Mouse (Mus musculus) ES-Bruce4 (cell line): ENCODE results near the gene Mroh8. TPM values are rescaled to one million over a fixed set of nuclear protein-coding genes. Genes with fewer than 3 reads are reported as not detected.
A peak's percentile ranks its signal among the peaks of the same experiment; 100 is the strongest.
"Not testable (repeated sequence)": the region's sequence is repeated elsewhere in the genome, so short reads cannot be mapped to it uniquely, and the experiment has no call there.

Source experiments
- H3K27ac ChIP-seq: 2 replicates; pipeline ENCODE4 v1.5.1; 2012; ENCODE audit warnings: low read length, inconsistent platforms; ENCODE audit not compliant: insufficient read depth
- H3K27me3 ChIP-seq: 2 replicates; pipeline ENCODE4 v1.6.1; 2012; ENCODE audit warnings: mild to moderate bottlenecking, low read length, inconsistent platforms; ENCODE audit not compliant: control insufficient read depth, poor library complexity, insufficient read depth, severe bottlenecking
- H3K36me3 ChIP-seq: 2 replicates; pipeline ENCODE4 v1.6.1; 2012; ENCODE audit warnings: inconsistent platforms, mild to moderate bottlenecking, low read length, moderate library complexity; ENCODE audit not compliant: control insufficient read depth, poor library complexity, insufficient read depth, severe bottlenecking
- H3K4me1 ChIP-seq: one replicate; pipeline ENCODE4 v1.8.1; 2011; ENCODE audit warnings: low read length; ENCODE audit not compliant: control insufficient read depth, insufficient read depth
- H3K4me3 ChIP-seq: 2 replicates; pipeline ENCODE4 v1.5.1; 2011; ENCODE audit warnings: low read depth, mild to moderate bottlenecking, low read length
- H3K9ac ChIP-seq: 2 replicates; pipeline ENCODE4 v1.6.1; 2012; ENCODE audit warnings: low read depth, mild to moderate bottlenecking, inconsistent platforms; ENCODE audit not compliant: poor library complexity, severe bottlenecking
- H3K9me3 ChIP-seq: replicated peaks from 2 replicates; pipeline ENCODE4 v1.6.1; 2012; ENCODE audit warnings: mild to moderate bottlenecking, low read length, inconsistent platforms; ENCODE audit not compliant: control insufficient read depth, poor library complexity, insufficient read depth, severe bottlenecking
- CTCF ChIP-seq: IDR thresholded peaks from one replicate; pipeline ENCODE4 v1.8.1; 2011; ENCODE audit warnings: low read depth, low read length
- EP300 ChIP-seq: IDR thresholded peaks from 2 replicates; pipeline ENCODE4 v1.6.1; 2011; ENCODE audit warnings: low read depth, low read length; ENCODE audit not compliant: insufficient read depth
- POLR2A ChIP-seq: IDR thresholded peaks from one replicate; pipeline ENCODE4 v1.8.1; 2011; ENCODE audit warnings: low read length; ENCODE audit not compliant: insufficient read depth
- polyA plus RNA-seq: library from polyadenylated mRNA; stranded (reverse); fragments of >200 nt; gene quantifications from 2 replicates; pipeline ENCODE4 v1.2.4, GENCODE M21; 2011; ENCODE audit warnings: low read depth; ENCODE audit not compliant: missing spikeins, insufficient read depth, insufficient read length

Mroh8 gene
- polyA plus RNA-seq, 1 experiment = 0.37 TPM

GRCm38 (mm10) chr2:157201081-157201830 is 78.1 kb downstream of the Mroh8 start:
- no peaks in the 10 kb centered on the region; the same call in 1 of the 2 replicates for H3K9me3 ChIP-seq
- no peaks in the 10 kb centered on the region for H3K27me3 ChIP-seq
- H3K4me3 ChIP-seq = no peak overlapping the region
- H3K27ac ChIP-seq = no peak overlapping the region
- no peak for TF ChIP-seq EP300
- TF ChIP-seq CTCF = no peak
- no peak for TF ChIP-seq POLR2A
- peaks cover 4% of the 10 kb centered on the region; the same call in 1 of the 2 replicates for H3K36me3 ChIP-seq
- peaks cover 1% of the 10 kb centered on the region for H3K4me1 ChIP-seq
- H3K9ac ChIP-seq = no peak overlapping the region

- H3K27ac ChIP-seq, H3K4me3 ChIP-seq, H3K36me3 ChIP-seq, H3K4me1 ChIP-seq, H3K9ac ChIP-seq, H3K9me3 ChIP-seq, H3K27me3 ChIP-seq: not testable (repeated sequence)
Observed at GRCm38 (mm10) chr2:157198405-157198804, 80.9 kb downstream of the Mroh8 start.

GRCm38 (mm10) chr2:157190651-157191050 is 88.7 kb downstream of the Mroh8 start:
- peaks cover 14% of the 10 kb centered on the region for H3K36me3 ChIP-seq
- TF ChIP-seq POLR2A (no peak), CTCF (no peak), EP300 (no peak)
- H3K4me1 ChIP-seq = no peaks in the 10 kb centered on the region
- H3K4me3 ChIP-seq = no peak overlapping the region
- no peak overlapping the region for H3K9ac ChIP-seq
- no peaks in the 10 kb centered on the region for H3K9me3 ChIP-seq
- H3K27me3 ChIP-seq = no peaks in the 10 kb centered on the region
- no peak overlapping the region for H3K27ac ChIP-seq

GRCm38 (mm10) chr2:157187223-157187622 is 92.1 kb downstream of the Mroh8 start:
- Histone ChIP-seq H3K27me3 (no peaks in the 10 kb centered on the region), H3K9me3 (no peaks in the 10 kb centered on the region), H3K27ac (no peak overlapping the region), H3K4me3 (no peak overlapping the region), H3K9ac (no peak overlapping the region), H3K4me1 (no peaks in the 10 kb centered on the region), H3K36me3 (peaks cover 9% of the 10 kb centered on the region)
- TF ChIP-seq EP300 (no peak), CTCF (no peak), POLR2A (no peak)

- no peaks in the 10 kb centered on the region for H3K9me3 ChIP-seq
- TF ChIP-seq EP300 = peak; percentile 96
- no peak for TF ChIP-seq POLR2A
- peaks cover 6% of the 10 kb centered on the region; the same call in 1 of the 2 replicates for H3K36me3 ChIP-seq
- H3K4me3 ChIP-seq = no peak overlapping the region
- no peak overlapping the region for H3K9ac ChIP-seq
- no peak overlapping the region for H3K27ac ChIP-seq
- no peaks in the 10 kb centered on the region for H3K27me3 ChIP-seq
- no peaks in the 10 kb centered on the region for H3K4me1 ChIP-seq
Observed at GRCm38 (mm10) chr2:157186504-157186903, 92.8 kb downstream of the Mroh8 start.

- no peak overlapping the region for H3K9ac ChIP-seq
- peaks cover 6% of the 10 kb centered on the region; the same call in 1 of the 2 replicates for H3K36me3 ChIP-seq
- no peak overlapping the region for H3K27ac ChIP-seq
- no peaks in the 10 kb centered on the region for H3K27me3 ChIP-seq
- H3K4me1 ChIP-seq = no peaks in the 10 kb centered on the region
- H3K9me3 ChIP-seq = no peaks in the 10 kb centered on the region
- H3K4me3 ChIP-seq = no peak overlapping the region
- TF ChIP-seq POLR2A (no peak), EP300 (no peak), CTCF (no peak)
Observed at GRCm38 (mm10) chr2:157185022-157185660, 94.2 kb downstream of the Mroh8 start.
